Mouse (Mus musculus) fibroblast of lung, adult 2 months (primary cell): ENCODE measurements around the gene Car10.

Experiments
- DNase-seq: peaks from one replicate; pipeline ENCODE4 v3.0.0-alpha.2; 2011; ENCODE audit warnings: low read depth

The Car10 gene

GRCm38 (mm10) chr11:93172430-93172829 is 74.6 kb downstream of the Car10 start:
- no peak for DNase-seq

- no peak for DNase-seq
These were observed 75.9 kb downstream of the Car10 start for GRCm38 (mm10) chr11:93173533-93174308.

- DNase-seq: no peak
These were observed 87.6 kb downstream of the Car10 start for GRCm38 (mm10) chr11:93185477-93185876.

GRCm38 (mm10) chr11:93186163-93186562 is 88.3 kb downstream of the Car10 start:
- DNase-seq: no peak

GRCm38 (mm10) chr11:93188621-93189020 is 90.8 kb downstream of the Car10 start:
- DNase-seq: no peak

- no peak for DNase-seq
These were observed 102.2 kb downstream of the Car10 start for GRCm38 (mm10) chr11:93200046-93200445.

- no peak for DNase-seq
These were observed 119.6 kb downstream of the Car10 start for GRCm38 (mm10) chr11:93217457-93217856.

GRCm38 (mm10) chr11:93230057-93230456 is 132.2 kb downstream of the Car10 start:
- DNase-seq: no peak

- no peak for DNase-seq
These were observed 152.0 kb downstream of the Car10 start for GRCm38 (mm10) chr11:93249771-93250265.

- DNase-seq: no peak
These were observed 153.9 kb downstream of the Car10 start for GRCm38 (mm10) chr11:93251766-93252165.

- no peak for DNase-seq
These were observed 166.2 kb downstream of the Car10 start for GRCm38 (mm10) chr11:93263979-93264378.

- DNase-seq: no peak
These were observed 174.2 kb downstream of the Car10 start for GRCm38 (mm10) chr11:93272016-93272415.

- peak; percentile 0 for DNase-seq
These were observed 176.1 kb downstream of the Car10 start for GRCm38 (mm10) chr11:93273906-93274305.

GRCm38 (mm10) chr11:93293661-93294060 is 195.8 kb downstream of the Car10 start:
- no peak for DNase-seq

GRCm38 (mm10) chr11:93309981-93310380 is 212.2 kb downstream of the Car10 start:
- no peak for DNase-seq

GRCm38 (mm10) chr11:93337756-93338155 is 239.9 kb downstream of the Car10 start:
- DNase-seq: no peak

- DNase-seq: no peak
These were observed 246.1 kb downstream of the Car10 start for GRCm38 (mm10) chr11:93343961-93344360.

GRCm38 (mm10) chr11:93344869-93345268 is 247.0 kb downstream of the Car10 start:
- no peak for DNase-seq

- DNase-seq: no peak
These were observed 263.7 kb downstream of the Car10 start for GRCm38 (mm10) chr11:93361576-93361975.

- no peak for DNase-seq
These were observed 266.3 kb downstream of the Car10 start for GRCm38 (mm10) chr11:93364171-93364570.

GRCm38 (mm10) chr11:93367244-93367643 is 269.4 kb downstream of the Car10 start:
- no peak for DNase-seq

- DNase-seq: no peak
These were observed 269.9 kb downstream of the Car10 start for GRCm38 (mm10) chr11:93367740-93368139.

- DNase-seq: peak; percentile 10
These were observed 276.0 kb downstream of the Car10 start for GRCm38 (mm10) chr11:93373697-93374354.
